Mouse (Mus musculus) left cerebral cortex, adult 11 months (tissue): ENCODE data around the gene Nmi.
A peak's percentile ranks its signal among the peaks of the same experiment; 100 is the strongest.

ENCODE experiments used
- DNase-seq: peaks from one replicate; pipeline ENCODE4 v3.0.0; 2022; ENCODE audit warnings: low spot score

The Nmi gene

GRCm38 (mm10) chr2:51941832-51942231 is 31.5 kb downstream of the Nmi start:
- DNase-seq, result no peak

GRCm38 (mm10) chr2:51938750-51939149 is 34.5 kb downstream of the Nmi start:
- no peak for DNase-seq

- no peak for DNase-seq
These were observed 36.3 kb downstream of the Nmi start for GRCm38 (mm10) chr2:51937004-51937403.

DNA sequence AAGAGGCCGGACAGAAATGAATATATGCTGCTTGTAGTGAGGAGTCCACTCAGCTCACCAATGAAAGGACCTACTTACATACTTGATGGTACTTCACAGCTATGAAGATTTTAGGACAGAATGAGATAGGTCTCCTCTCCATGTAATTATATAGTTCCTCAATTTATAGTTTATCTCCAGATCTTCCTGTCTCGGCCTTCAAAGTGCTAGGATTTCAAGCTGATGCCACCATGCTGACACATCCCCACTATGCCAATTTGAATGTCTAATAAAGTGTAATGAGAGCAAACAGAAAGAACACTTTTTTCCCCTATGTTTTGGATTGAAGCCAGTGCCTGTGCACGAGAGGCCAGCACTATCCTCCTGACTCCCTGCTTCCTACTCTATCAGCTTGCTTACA is 36.7 kb downstream of the Nmi start:
- DNase-seq, result no peak

GRCm38 (mm10) chr2:51935921-51936320 is 37.4 kb downstream of the Nmi start:
- no peak for DNase-seq

DNA sequence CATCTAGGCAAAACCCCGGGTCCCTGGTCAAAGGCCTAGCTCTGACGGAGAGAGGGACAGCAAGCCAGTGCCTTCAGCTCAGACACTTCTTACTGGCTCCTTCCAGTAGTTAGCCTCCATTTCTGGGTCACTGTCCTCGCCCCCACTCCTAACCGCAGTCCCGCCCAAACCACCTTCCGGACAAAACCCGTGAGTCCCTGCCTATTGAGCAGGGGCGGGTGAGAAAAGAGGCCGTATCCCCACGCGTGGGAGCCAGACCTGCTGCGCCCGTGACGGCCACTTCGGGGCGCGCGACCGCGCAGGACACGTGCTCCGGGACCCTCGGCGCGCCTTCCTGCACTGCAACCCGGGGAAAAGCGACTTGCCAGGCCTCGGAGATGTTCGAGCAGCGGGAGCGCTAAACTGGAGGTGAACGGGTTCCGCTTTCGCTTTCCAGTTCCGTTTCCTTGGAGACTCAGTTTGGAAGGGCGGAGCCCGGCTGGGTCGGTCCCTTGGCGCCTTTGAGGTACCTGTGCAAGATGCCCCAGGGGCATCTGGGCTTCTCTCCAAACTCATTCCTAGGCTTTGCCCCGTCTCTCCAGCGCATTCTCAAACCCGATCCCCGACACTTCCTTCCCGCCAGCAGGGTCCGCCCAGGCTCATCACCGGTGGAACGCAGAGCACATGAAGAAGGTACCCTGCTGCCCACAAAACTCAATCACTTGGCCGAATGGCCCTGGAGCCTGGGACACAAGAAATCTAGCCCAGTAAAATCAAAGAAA is 38.5 kb downstream of the Nmi start, which contains the start of gene Rbm43:
Gene Rbm43 (minus strand): TSS at position 590 of the 761 bp plus-strand sequence.
- DNase-seq, result peak; percentile 45

- no peak for DNase-seq
These were observed 39.8 kb downstream of the Nmi start for GRCm38 (mm10) chr2:51933341-51934134.

DNA sequence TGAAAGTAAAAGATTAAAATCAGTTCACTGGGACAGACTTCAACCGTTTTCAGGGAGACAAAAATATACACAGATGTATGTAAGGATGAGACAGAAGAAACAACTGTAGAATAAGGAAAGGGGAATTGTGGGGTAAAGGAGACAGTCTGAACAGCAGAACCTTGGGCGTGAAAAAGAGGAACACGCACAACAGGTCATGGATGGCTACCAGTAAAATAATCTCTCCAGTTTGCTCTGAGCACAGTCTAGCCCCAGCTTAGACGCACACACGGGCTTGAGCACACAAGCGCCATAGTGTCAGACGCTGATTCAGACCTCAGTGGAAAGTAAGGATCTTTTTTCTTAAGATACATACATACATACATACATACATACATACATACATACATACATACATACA is 42.1 kb downstream of the Nmi start:
- DNase-seq, result no peak

DNA sequence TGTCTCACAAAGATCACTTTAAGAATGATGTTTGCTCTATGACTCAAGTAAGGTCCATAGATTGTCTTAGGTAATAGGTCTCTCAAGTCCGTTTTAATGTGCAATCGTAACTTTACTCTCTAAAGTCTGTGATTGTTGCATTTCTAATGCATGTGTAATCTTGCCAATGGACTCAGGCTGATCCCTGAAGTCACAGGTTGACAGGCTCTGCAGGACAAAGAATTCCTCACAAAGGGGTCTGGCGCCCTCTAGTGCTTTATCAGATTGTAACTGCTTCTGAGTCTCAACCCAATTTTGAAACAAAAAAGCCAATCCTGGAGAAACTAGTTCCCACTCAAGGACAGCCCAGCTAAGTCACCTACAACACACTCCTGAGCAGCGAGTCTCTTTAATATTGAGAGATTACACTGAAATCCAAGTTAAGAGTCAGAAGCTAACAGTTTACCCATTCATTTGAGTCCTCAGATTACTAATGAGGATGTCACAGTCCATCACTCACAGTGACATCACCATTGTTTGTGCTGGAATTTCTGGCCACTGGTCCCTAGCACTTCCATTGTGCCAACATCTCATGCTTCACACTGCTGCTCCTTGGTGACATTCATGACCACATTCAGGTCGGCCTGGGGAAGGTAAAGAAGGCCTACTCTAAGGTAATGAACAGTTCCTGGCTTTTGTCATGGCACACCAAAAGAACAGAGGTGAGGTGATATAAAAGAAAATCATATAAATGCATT is 58.2 kb downstream of the Nmi start:
- DNase-seq, result peak; percentile 50

DNA sequence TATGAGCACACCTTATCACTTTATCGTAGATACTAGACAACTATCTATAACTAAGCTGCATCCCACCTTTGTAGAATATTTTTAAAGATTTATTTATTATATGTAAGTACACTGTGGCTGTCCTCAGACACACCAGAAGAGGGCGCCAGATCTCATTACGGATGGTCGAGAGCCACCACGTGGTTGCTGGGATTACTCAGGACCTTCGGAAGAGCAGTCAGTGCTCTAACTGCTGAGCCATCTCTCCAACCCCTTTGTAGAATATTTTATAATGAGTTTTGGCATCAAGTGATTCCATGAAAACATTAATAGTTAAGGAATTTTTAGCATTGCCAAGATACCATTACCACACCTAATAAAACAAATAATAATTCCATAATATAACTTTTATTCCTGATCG is 58.8 kb downstream of the Nmi start:
- no peak for DNase-seq

DNA sequence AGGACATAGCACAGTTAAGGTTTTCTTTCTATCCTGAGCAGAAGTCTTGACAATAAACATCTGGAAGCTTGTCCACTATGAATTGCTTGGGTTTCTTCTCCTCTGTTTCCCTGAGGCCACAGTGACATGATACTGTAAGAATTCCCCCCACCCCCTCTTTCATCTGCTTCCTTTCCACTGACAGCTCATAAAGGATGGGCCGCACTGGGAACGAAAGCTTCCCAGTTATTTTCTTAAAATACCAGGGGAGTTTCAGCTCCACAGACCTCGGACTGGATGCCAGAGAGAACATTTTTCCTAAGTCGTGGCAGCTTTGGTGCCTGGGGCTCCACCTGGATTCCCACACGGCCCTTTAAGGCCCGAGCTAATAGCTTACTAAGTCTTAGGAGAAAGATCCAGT is 60.6 kb downstream of the Nmi start:
- no peak for DNase-seq

GRCm38 (mm10) chr2:51911864-51912263 is 61.4 kb downstream of the Nmi start:
- no peak for DNase-seq

- DNase-seq, result no peak
These were observed 65.7 kb downstream of the Nmi start for GRCm38 (mm10) chr2:51907538-51908110.

DNA sequence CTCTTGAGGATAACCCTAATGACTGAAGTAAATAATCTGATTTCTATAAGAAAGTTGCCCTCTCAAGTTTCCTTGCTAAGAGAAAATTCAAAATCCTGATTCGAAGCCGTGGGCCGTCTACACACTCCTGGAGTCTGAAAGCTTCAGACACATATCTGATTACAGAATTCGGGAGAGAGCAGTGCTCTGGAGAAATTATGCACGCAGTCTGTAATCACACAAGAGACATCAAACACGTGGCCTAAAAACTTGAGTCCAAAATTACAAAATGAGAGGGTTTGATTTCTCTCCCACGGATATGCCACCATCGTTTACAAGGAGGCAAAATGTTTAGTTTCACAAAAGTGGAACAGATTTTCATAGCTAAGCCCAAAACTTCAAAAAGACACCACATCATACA is 67.7 kb downstream of the Nmi start:
- no peak for DNase-seq
